Mouse (Mus musculus): ENCODE results near the gene Tssk2. TPM values are rescaled to one million over a fixed set of nuclear protein-coding genes. Genes with fewer than 3 reads are reported as not detected.

Tssk2 gene
- polyA plus RNA-seq, 1 experiment from 2014 or later: not detected

- WGBS: 80% methylated on average over 4 of the region's 4 CpGs
- Histone ChIP-seq H3K27me3 (no peaks in the 10 kb centered on the region), H3K36me3 (peaks cover 60% of the 10 kb centered on the region), H3K9ac (replicated peaks) (no peak overlapping the region), H3K9me3 (peaks cover 3% of the 10 kb centered on the region; the same call in 1 of the 2 replicates), H3K27ac (no peak overlapping the region), H3K4me3 (replicated peaks) (no peak overlapping the region), H3K4me2 (no peak overlapping the region), H3K4me1 (replicated peaks) (no peaks in the 10 kb centered on the region)
- no peak for ATAC-seq (ENCODE audit: insufficient number of reproducible peaks, insufficient read depth, low FRiP score, low TSS enrichment, low read depth)
Observed at GRCm38 (mm10) chr16:17875174-17875573, 23.3 kb upstream of the Tssk2 start.

GRCm38 (mm10) chr16:17876096-17876495, 22.3 kb upstream of the Tssk2 start:
- no peak overlapping the region for H3K9ac ChIP-seq (replicated peaks)
- H3K9me3 ChIP-seq: peaks cover 3% of the 10 kb centered on the region; the same call in 1 of the 2 replicates
- ATAC-seq (ENCODE audit: insufficient number of reproducible peaks, insufficient read depth, low FRiP score, low TSS enrichment, low read depth): no peak
- no peak overlapping the region for H3K4me2 ChIP-seq
- no peak overlapping the region for H3K27ac ChIP-seq
- no peaks in the 10 kb centered on the region for H3K4me1 ChIP-seq (replicated peaks)
- no peak overlapping the region for H3K4me3 ChIP-seq (replicated peaks)
- 96% methylated on average over 1 of the region's 1 CpGs for WGBS
- H3K36me3 ChIP-seq: peaks cover 53% of the 10 kb centered on the region
- H3K27me3 ChIP-seq: no peaks in the 10 kb centered on the region

GRCm38 (mm10) chr16:17879571-17879970, 18.9 kb upstream of the Tssk2 start:
- H3K9ac ChIP-seq (replicated peaks): no peak overlapping the region
- H3K4me1 ChIP-seq (replicated peaks): peaks cover 4% of the 10 kb centered on the region; the same call in 1 of the 2 replicates
- no peak overlapping the region for H3K4me2 ChIP-seq
- no peak for ATAC-seq (ENCODE audit: insufficient number of reproducible peaks, insufficient read depth, low FRiP score, low TSS enrichment, low read depth)
- H3K4me3 ChIP-seq (replicated peaks): no peak overlapping the region
- peaks cover 3% of the 10 kb centered on the region; the same call in 1 of the 2 replicates for H3K9me3 ChIP-seq
- H3K27me3 ChIP-seq: no peaks in the 10 kb centered on the region
- no peak overlapping the region for H3K27ac ChIP-seq
- 95% methylated on average over 4 of the region's 4 CpGs for WGBS
- peaks cover 56% of the 10 kb centered on the region for H3K36me3 ChIP-seq

- no peak for ATAC-seq (ENCODE audit: insufficient number of reproducible peaks, insufficient read depth, low FRiP score, low TSS enrichment, low read depth)
- Histone ChIP-seq H3K36me3 (peaks cover 59% of the 10 kb centered on the region), H3K4me3 (replicated peaks) (no peak overlapping the region), H3K9ac (replicated peaks) (no peak overlapping the region), H3K4me2 (no peak overlapping the region), H3K4me1 (replicated peaks) (peaks cover 9% of the 10 kb centered on the region; the same call in 1 of the 2 replicates), H3K27ac (no peak overlapping the region), H3K27me3 (no peaks in the 10 kb centered on the region), H3K9me3 (peaks cover 3% of the 10 kb centered on the region; the same call in 1 of the 2 replicates)
Observed at GRCm38 (mm10) chr16:17882196-17882595, 16.2 kb upstream of the Tssk2 start.

- Histone ChIP-seq H3K4me2 (no peak overlapping the region), H3K4me3 (replicated peaks) (no peak overlapping the region), H3K4me1 (replicated peaks) (peaks cover 9% of the 10 kb centered on the region; the same call in 1 of the 2 replicates), H3K9me3 (no peaks in the 10 kb centered on the region), H3K36me3 (peaks cover 43% of the 10 kb centered on the region), H3K27ac (no peak overlapping the region), H3K27me3 (no peaks in the 10 kb centered on the region), H3K9ac (replicated peaks) (no peak overlapping the region)
- 83% methylated on average over 6 of the region's 6 CpGs for WGBS
- no peak for ATAC-seq (ENCODE audit: insufficient number of reproducible peaks, insufficient read depth, low FRiP score, low TSS enrichment, low read depth)
Observed at GRCm38 (mm10) chr16:17884116-17884515, 14.3 kb upstream of the Tssk2 start.

GRCm38 (mm10) chr16:17889689-17890341, 8.6 kb upstream of the Tssk2 start:
- no peaks in the 10 kb centered on the region for H3K27me3 ChIP-seq
- 85% methylated on average over 6 of the region's 6 CpGs for WGBS
- H3K4me3 ChIP-seq (replicated peaks): peak overlapping the region; percentile 95
- no peak for ATAC-seq (ENCODE audit: insufficient number of reproducible peaks, insufficient read depth, low FRiP score, low TSS enrichment, low read depth)
- H3K9me3 ChIP-seq: no peaks in the 10 kb centered on the region
- H3K4me1 ChIP-seq (replicated peaks): peaks cover 26% of the 10 kb centered on the region
- peaks cover 9% of the 10 kb centered on the region; the same call in 1 of the 2 replicates for H3K36me3 ChIP-seq
- H3K9ac ChIP-seq (replicated peaks): peak overlapping the region; percentile 98
- no peak overlapping the region for H3K27ac ChIP-seq
- H3K4me2 ChIP-seq: peak overlapping the region; percentile 93

GRCm38 (mm10) chr16:17890342-17890727, 8.1 kb upstream of the Tssk2 start:
- H3K27me3 ChIP-seq: no peaks in the 10 kb centered on the region
- H3K4me3 ChIP-seq (replicated peaks): peak overlapping the region; percentile 95
- H3K9me3 ChIP-seq: no peaks in the 10 kb centered on the region
- H3K27ac ChIP-seq: no peak overlapping the region
- WGBS: 61% methylated on average over 2 of the region's 2 CpGs
- H3K4me1 ChIP-seq (replicated peaks): peaks cover 26% of the 10 kb centered on the region
- H3K9ac ChIP-seq (replicated peaks): peak overlapping the region; percentile 98
- H3K4me2 ChIP-seq: peak overlapping the region; percentile 93
- peaks cover 4% of the 10 kb centered on the region; the same call in 1 of the 2 replicates for H3K36me3 ChIP-seq
- ATAC-seq (ENCODE audit: insufficient number of reproducible peaks, insufficient read depth, low FRiP score, low TSS enrichment, low read depth): no peak

- peak overlapping the region; percentile 95 for H3K4me3 ChIP-seq (replicated peaks)
- WGBS: under 1% methylated on average over 44 of the region's 44 CpGs
- no peaks in the 10 kb centered on the region for H3K27me3 ChIP-seq
- H3K36me3 ChIP-seq: peaks cover 4% of the 10 kb centered on the region; the same call in 1 of the 2 replicates
- H3K9ac ChIP-seq (replicated peaks): peak overlapping the region; percentile 98
- H3K4me2 ChIP-seq: peak overlapping the region; percentile 93
- peak; percentile 67 for ATAC-seq (ENCODE audit: insufficient number of reproducible peaks, insufficient read depth, low FRiP score, low TSS enrichment, low read depth)
- H3K4me1 ChIP-seq (replicated peaks): peaks cover 26% of the 10 kb centered on the region
- no peaks in the 10 kb centered on the region for H3K9me3 ChIP-seq
- H3K27ac ChIP-seq: peak overlapping the region; percentile 95
Observed at GRCm38 (mm10) chr16:17890917-17891566, 7.4 kb upstream of the Tssk2 start.

- Histone ChIP-seq H3K4me2 (peak within 1 kb of the TSS; percentile 93), H3K36me3 (peaks cover 4% of the 10 kb centered on the region; the same call in 1 of the 2 replicates), H3K9ac (replicated peaks) (peak within 1 kb of the TSS; percentile 98), H3K27ac (peak within 1 kb of the TSS; percentile 95), H3K27me3 (no peaks in the 10 kb centered on the region), H3K4me3 (replicated peaks) (peak within 1 kb of the TSS; percentile 95), H3K9me3 (no peaks in the 10 kb centered on the region), H3K4me1 (replicated peaks) (peaks cover 26% of the 10 kb centered on the region)
- under 1% methylated on average over 37 of the region's 38 CpGs for WGBS
- ATAC-seq (ENCODE audit: insufficient number of reproducible peaks, insufficient read depth, low FRiP score, low TSS enrichment, low read depth): peak; percentile 97
Observed at GRCm38 (mm10) chr16:17891567-17891959, 6.9 kb upstream of the Tssk2 start, which contains the start of gene Gm20518. TSS of gene Gm20518 (minus strand) at chr16:17891671.

- H3K27me3 ChIP-seq: no peaks in the 10 kb centered on the region
- H3K36me3 ChIP-seq: peaks cover 4% of the 10 kb centered on the region; the same call in 1 of the 2 replicates
- WGBS: 78% methylated on average over 3 of the region's 3 CpGs
- no peaks in the 10 kb centered on the region for H3K9me3 ChIP-seq
- H3K4me1 ChIP-seq (replicated peaks): peaks cover 21% of the 10 kb centered on the region
- H3K4me2 ChIP-seq: no peak overlapping the region
- H3K4me3 ChIP-seq (replicated peaks): no peak overlapping the region
- no peak overlapping the region for H3K9ac ChIP-seq (replicated peaks)
- H3K27ac ChIP-seq: no peak overlapping the region
- ATAC-seq (ENCODE audit: insufficient number of reproducible peaks, insufficient read depth, low FRiP score, low TSS enrichment, low read depth): no peak
Observed at GRCm38 (mm10) chr16:17892606-17893005, 5.8 kb upstream of the Tssk2 start.

- Histone ChIP-seq H3K27me3 (no peaks in the 10 kb centered on the region), H3K9ac (replicated peaks) (no peak within 1 kb of the TSS), H3K4me2 (no peak within 1 kb of the TSS), H3K36me3 (peaks cover 13% of the 10 kb centered on the region), H3K4me1 (replicated peaks) (peaks cover 21% of the 10 kb centered on the region), H3K9me3 (no peaks in the 10 kb centered on the region), H3K27ac (no peak within 1 kb of the TSS), H3K4me3 (replicated peaks) (no peak within 1 kb of the TSS)
- no peak for ATAC-seq (ENCODE audit: insufficient number of reproducible peaks, insufficient read depth, low FRiP score, low TSS enrichment, low read depth)
- 80% methylated on average over 2 of the region's 2 CpGs for WGBS
Observed at GRCm38 (mm10) chr16:17893923-17894322, 4.5 kb upstream of the Tssk2 start, which contains the start of gene Tssk1. TSS of gene Tssk1 (plus strand) at chr16:17894223.
